Comparison of ENCODE assay signal across 8 mouse cellular contexts in genomic region chr1:93667760-93668400, GRCm38 (mm10). TPM values are rescaled to one million over a fixed set of nuclear protein-coding genes. Genes with fewer than 3 reads are reported as not detected.
DNase-seq lines count a peak whose midpoint lies in the region; ATAC-seq and TF ChIP-seq lines count a peak whose summit lies in the region.

No protein-coding gene starts in this region.

- H3K9me3 ChIP-seq in ES-E14 (ENCODE audit: control insufficient read depth, insufficient read depth, low read depth, low read length): no peaks in the 10 kb centered on the region

- H3K27ac ChIP-seq in ES-E14 (ENCODE audit: insufficient read depth, low read depth, low read length, poor library complexity, severe bottlenecking): no peak overlapping the region

- H3K4me3 ChIP-seq in ES-E14 (ENCODE audit: insufficient read depth in 1 of 2, low read depth in 1 of 2, low read length in 2 of 2, poor library complexity in 1 of 2, severe bottlenecking in 1 of 2): peak overlapping the region in 1 of 2 experiments; percentile 11; a peak in 3 of 4 replicates

- in situ Hi-C loops in ES-E14 (cut with MboI; ENCODE audit: low sequenced_read_pairs in 2 of 2, unreplicated experiment in 2 of 2): no loop called here

- H3K4me1 ChIP-seq in ES-E14 (ENCODE audit: control insufficient read depth in 2 of 2, insufficient read depth in 2 of 2, low read length in 2 of 2, poor library complexity in 1 of 2): peaks cover 2 to 16% of the 10 kb centered on the region in 2 experiments; a peak in 3 of 4 replicates

- intact Hi-C loops in left cerebral cortex, postnatal 14 days (cut with DNase I): no loop called here

- H3K36me3 ChIP-seq in ES-E14 (ENCODE audit: control insufficient read depth, insufficient read depth, low read length, poor library complexity, severe bottlenecking): no peaks in the 10 kb centered on the region

- H3K9ac ChIP-seq in ES-E14 (ENCODE audit: insufficient read depth, low read depth, low read length, poor library complexity, severe bottlenecking): no peak overlapping the region; the same call in 1 of the 2 replicates

- peak; percentile 78 to 83 for DNase-seq in B cell, adult 2 months
- DNase-seq in ES-E14 (ENCODE audit: low read depth, low spot score) (peak; percentile 89), liver (peak; percentile 73), adipocyte (ENCODE audit: low spot score) (no peak)
- peak; percentile 65 for DNase-seq in naive thymus-derived CD4-positive, alpha-beta T cell, adult 2 months (ENCODE audit: low read depth)
- no peak for DNase-seq in layer of hippocampus, postnatal 10 days (ENCODE audit: low spot score in 2 of 2)
- no peak for DNase-seq in left cerebral cortex, postnatal 14 days (ENCODE audit: low spot score in 2 of 2)

- peak; percentile 62; the same call in 1 of the 2 replicates for ATAC-seq in erythroblast, adult 5-6 weeks (replicated peaks; ENCODE audit: low FRiP score, poor library complexity, severe bottlenecking)

TF ChIP-seq in ES-E14, 5 proteins besides CTCF, POLR2A, EP300 and RAD21:
- TF ChIP-seq CHD2 (IDR thresholded peaks at IDR 0.05; ENCODE audit: low read depth, low read length) (no peak), ZNF384 (IDR thresholded peaks at IDR 0.05; ENCODE audit: low read depth, low read length) (no peak), ZC3H11A (IDR thresholded peaks at IDR 0.05; ENCODE audit: borderline replicate concordance, low read depth, low read length) (no peak), HCFC1 (IDR thresholded peaks at IDR 0.05; ENCODE audit: borderline replicate concordance, insufficient read depth, low read length) (no peak), MAFK (IDR thresholded peaks at IDR 0.05; ENCODE audit: insufficient read depth, low read depth, low read length) (no peak)

RNA-seq across cellular contexts. Expression of gene Stk25, which starts 9.4 kb away (rescaled TPM):
- 62.0 and 79.3 TPM in 2 replicates for total RNA-seq in ES-E14 (2012; rRNA removed)
- total RNA-seq in erythroblast, adult 5-6 weeks (2015; ENCODE audit: low replicate concordance): 6.0 and 9.8 TPM in 2 replicates
- 7.9 and 14.8 TPM in 2 replicates for total RNA-seq in erythroblast, adult 5-6 weeks (2017; ENCODE audit: low replicate concordance)
- 100 to 1,000 TPM; 353 to 378 TPM for total RNA-seq in layer of hippocampus, postnatal 10 days (2021)
- 100 to 1,000 TPM; 382 to 402 TPM for total RNA-seq in left cerebral cortex, postnatal 14 days (2021)

RNA-seq across cellular contexts. Expression of gene Bok, which starts 17.6 kb away (rescaled TPM):
- total RNA-seq in ES-E14 (2012; rRNA removed): 21.1 and 26.9 TPM in 2 replicates
- not detected in 2 replicates for total RNA-seq in erythroblast, adult 5-6 weeks (2015; ENCODE audit: low replicate concordance)
- not detected in 2 replicates for total RNA-seq in erythroblast, adult 5-6 weeks (2017; ENCODE audit: low replicate concordance)
- total RNA-seq in layer of hippocampus, postnatal 10 days (2021): 10 to 100 TPM; 60.4 to 63.3 TPM
- total RNA-seq in left cerebral cortex, postnatal 14 days (2021): 10 to 100 TPM; 19.1 to 20.5 TPM

Comparison
In these comparisons a context has a peak if more than half of its experiments do, and no peak if none do; other contexts are left out.
1. DNase-seq: peak in B cell, adult 2 months (2 of 2), ES-E14 (single experiment), liver (single experiment) and naive thymus-derived CD4-positive, alpha-beta T cell, adult 2 months (single experiment); none in adipocyte (single experiment), layer of hippocampus, postnatal 10 days (0 of 2) and left cerebral cortex, postnatal 14 days (0 of 2).
2. RNA of gene Bok, which starts 17.6 kb away (total RNA-seq): 60.4 to 63.3 TPM in layer of hippocampus, postnatal 10 days, 21.1 to 26.9 TPM in ES-E14 and 19.1 to 20.5 TPM in left cerebral cortex, postnatal 14 days; not detected in erythroblast, adult 5-6 weeks; every median in the first group is over 10 times any median in the second.